Mouse (Mus musculus) 3T3-L1 (cell line): ENCODE results near the gene Hsd11b2.

Source experiments
- DNase-seq: peaks from one replicate; pipeline ENCODE4 v3.0.0-alpha.2; 2015; ENCODE audit warnings: low read depth, low spot score

The Hsd11b2 gene

GRCm38 (mm10) chr8:105518436-105519313 is at the start of gene Hsd11b2:
Hsd11b2 (plus strand) TSS chr8:105518755.
- DNase-seq: no peak

- DNase-seq: no peak
Observed at GRCm38 (mm10) chr8:105469041-105469695, 49.4 kb upstream of the Hsd11b2 start.

- no peak for DNase-seq
Observed at GRCm38 (mm10) chr8:105469816-105470215, 48.7 kb upstream of the Hsd11b2 start.

DNA sequence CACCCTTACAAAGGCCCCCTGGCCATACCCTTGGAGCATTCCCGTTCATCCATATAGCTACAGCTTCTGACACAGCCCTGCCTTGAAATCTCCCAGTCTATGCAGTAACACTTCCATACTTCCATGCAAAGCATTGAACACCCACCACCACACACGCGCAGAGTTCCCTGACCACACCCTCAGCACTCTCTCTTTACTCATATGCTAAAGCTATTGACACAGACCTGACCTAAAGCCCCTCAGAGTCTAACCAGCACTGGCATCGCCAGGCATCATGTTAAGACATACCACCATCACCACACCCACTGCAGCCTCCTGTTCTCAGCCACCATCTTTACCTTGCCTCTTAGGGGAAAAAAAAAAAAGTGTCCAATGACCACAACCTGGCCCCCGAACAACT is 48.3 kb upstream of the Hsd11b2 start:
- no peak for DNase-seq

- DNase-seq: no peak
Observed at GRCm38 (mm10) chr8:105470681-105471313, 47.8 kb upstream of the Hsd11b2 start.

- DNase-seq: no peak
Observed at GRCm38 (mm10) chr8:105471314-105472015, 47.1 kb upstream of the Hsd11b2 start, which contains the start of gene Tppp3. Tppp3 (minus strand) TSS chr8:105471526.

DNA sequence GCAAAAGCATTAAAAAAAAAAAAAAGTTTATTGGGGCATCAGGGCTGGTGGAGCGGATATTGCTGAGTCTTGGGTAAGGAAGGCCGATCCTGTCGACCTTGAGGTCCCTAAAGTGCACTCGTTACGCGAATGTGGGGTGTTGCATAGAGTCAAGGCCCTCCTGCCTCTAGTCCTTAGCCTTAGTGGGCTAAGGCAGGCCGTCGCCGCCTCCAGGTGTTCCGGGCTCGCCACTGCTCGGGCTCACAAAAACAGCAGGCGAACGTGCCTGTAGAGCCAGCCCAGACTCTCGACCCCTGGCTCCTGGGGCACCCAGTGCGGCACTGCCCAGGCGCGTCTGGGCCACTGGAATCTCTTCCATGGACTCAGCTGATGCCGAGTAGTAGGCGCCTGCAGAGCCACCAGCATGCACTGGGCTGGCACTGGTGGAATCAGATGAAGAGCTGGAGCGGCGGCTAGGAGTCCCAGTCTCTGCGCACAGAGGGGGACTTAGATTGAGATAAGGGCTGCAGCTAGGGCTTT is 46.1 kb upstream of the Hsd11b2 start:
- no peak for DNase-seq

DNA sequence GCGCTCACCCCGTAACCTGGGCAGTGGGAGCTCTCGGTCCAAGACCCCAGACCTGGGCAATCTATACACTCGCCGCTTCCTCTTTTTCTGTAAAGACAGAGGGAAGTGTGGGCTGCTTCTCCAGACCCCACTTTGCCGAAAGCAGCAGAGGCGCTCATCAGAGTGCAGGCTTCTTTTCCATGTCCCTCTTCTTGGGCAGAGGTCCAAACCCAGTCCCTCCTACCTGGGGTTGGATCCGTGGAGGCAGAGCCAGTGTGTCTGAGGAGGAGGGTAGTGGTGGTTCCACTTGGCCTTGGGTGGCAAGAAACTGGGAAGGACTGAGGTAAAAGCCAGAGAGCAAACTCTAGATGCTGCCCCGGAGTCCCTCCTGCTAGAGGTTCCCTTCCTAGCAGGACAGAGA is 45.6 kb upstream of the Hsd11b2 start:
- no peak for DNase-seq

GRCm38 (mm10) chr8:105473816-105474606 is 44.5 kb upstream of the Hsd11b2 start:
- DNase-seq: no peak

DNA sequence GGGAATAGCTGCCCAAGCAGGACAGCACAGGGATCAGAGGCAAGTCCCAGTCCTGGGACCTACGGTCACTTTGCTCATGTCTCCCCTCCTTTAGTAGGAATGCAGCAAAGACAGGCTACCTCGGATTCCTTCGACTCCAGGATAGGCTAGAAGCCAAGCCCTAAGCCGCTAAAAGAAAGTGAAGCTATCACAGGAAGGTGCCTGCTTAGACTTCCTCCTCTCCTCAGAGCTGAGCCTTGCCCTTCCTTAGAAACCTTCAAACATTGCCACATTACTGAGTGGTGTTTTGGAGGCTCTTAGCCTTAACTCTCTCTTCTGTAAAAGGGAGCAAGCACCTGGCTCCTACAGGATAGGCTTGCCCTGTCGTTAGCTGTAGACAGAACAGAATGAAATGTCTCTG is 43.9 kb upstream of the Hsd11b2 start:
- no peak for DNase-seq

GRCm38 (mm10) chr8:105475254-105475653 is 43.3 kb upstream of the Hsd11b2 start:
- no peak for DNase-seq

DNA sequence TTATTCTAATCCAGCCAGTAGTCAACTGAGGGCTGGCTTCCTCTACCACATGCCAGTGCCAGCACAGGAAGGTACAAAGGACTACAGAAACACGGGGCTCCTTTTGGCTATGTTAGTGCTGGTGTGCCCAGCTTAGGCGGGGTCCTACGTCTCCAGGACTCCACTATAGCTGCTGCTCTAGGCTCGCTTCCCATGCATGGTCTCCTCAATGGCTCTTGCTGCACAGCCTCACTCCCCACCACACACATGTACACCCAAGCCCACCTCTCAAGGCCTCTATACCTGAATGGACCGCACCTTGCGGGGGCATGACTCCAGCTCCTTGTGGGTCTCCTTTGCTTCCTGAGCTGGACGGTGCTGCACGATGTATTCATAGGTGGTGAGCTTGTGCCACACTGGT is 42.8 kb upstream of the Hsd11b2 start:
- no peak for DNase-seq

- DNase-seq: no peak
Observed at GRCm38 (mm10) chr8:105476161-105476560, 42.4 kb upstream of the Hsd11b2 start.

GRCm38 (mm10) chr8:105476628-105477413 is 41.7 kb upstream of the Hsd11b2 start:
- DNase-seq: peak; percentile 35

GRCm38 (mm10) chr8:105477792-105478191 is 40.8 kb upstream of the Hsd11b2 start:
- DNase-seq: no peak

DNA sequence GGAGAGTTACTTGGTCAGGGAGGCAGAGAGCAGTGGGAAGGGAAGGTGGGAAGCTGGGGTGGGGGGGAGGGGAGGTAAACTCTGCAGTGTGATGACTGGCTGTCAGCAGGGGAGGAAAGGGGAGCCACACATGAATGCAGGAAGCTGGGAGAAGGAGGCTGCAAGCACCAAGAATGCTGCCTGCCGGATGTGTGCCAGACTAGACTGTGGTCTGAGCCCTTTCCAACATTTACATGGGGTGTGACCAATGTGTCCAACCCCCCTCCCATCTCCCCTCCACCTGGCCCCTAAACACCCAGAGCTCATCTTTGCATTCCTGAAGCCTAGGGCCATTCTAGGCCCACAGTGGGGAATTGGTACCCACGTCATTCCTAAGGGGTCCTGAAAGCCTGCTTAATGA is 37.5 kb upstream of the Hsd11b2 start:
- peak; percentile 29 for DNase-seq

DNA sequence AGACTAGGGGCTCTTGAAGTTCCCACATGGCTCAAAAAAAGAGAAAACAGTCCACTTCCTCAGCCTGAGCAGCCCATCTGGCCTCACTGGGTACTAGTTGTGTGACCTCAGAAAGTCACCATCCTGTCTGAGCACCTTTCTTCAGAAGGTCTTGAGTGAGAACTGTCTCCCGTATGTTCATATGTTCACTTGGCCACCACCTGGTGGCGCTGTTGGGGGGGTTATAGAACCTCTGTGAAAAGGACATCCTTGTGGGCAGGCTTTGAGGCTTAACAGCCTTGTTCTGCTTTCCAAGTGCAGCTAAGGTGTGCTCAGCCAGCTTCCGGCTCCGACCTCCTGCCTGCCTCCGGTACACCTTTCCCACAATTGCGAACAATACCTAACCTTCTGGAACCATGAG is 37.1 kb upstream of the Hsd11b2 start:
- DNase-seq: peak; percentile 71

DNA sequence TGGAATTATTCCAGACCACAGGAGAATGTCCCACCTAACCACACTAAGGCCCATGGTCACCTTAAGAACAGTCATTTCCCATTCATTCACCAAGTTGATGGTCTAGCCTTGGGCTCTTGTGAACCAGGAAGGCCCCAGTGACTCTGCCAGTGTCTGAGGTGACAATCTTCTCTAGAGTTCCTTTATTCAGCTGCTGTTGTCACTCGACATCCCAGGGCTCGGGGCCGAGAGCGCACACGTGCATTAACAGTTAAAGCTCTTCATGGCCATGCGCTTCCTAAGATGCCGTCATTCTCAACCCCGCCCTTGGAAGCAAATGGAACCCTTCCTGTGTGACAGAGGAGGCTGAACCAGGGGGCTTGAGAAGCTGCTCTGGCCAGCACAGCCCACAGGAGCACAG is 36.4 kb upstream of the Hsd11b2 start:
- no peak for DNase-seq

DNA sequence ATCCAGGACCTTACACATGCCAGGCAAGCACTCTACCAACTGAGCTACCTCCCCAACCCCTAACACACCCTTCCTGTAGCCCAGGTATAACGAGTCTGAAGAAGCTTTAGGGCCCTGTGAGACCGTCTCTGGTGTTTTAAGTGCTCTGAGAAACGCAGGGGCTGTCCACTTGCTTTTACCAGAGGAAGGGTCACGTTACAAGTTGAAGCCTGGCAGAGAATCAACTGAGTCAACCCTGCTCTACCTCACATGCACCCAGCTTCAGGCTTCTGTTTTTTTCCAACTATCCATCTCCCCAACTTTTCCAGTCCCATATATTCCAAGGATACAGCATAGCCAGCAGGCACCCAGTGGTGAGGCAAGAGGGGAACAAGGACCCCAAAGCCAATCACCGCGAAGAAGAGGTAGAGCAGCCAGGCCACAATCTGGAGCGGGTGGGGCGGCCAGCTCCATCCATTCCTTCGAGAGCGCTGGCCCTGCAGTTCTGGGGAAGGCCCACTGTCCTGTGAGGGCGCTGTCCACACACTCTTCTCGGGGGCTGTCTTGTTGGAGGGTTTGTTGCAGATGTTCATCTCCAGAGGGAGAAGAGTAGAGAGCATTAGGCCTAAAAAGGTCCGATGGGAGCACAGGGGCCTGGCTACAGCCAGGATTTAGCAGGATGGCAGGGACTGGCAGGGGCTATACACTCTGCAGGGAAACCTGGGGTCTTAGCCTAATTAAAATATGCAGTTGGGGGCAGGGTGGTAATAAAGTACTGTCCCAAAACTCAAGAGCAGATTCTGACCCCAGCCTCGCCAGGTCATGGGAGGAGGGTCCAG is 35.1 kb upstream of the Hsd11b2 start:
- DNase-seq: peak; percentile 93
